Mouse (Mus musculus) embryonic facial prominence, embryonic 14.5 days (tissue): ENCODE data around the gene Psg19. TPM values are rescaled to one million over a fixed set of nuclear protein-coding genes. Genes with fewer than 3 reads are reported as not detected.
A peak's percentile ranks its signal among the peaks of the same experiment; 100 is the strongest.
"Not testable (repeated sequence)": the region's sequence is repeated elsewhere in the genome, so short reads cannot be mapped to it uniquely, and the experiment has no call there.

Source experiments
- ATAC-seq: fragments of 200-750 bp; cut with Nextera tagmentation; 2 replicates; pipeline ENCODE4 v1.8.0; 2017; ENCODE audit warnings: low read depth, moderate number of reproducible peaks, moderate TSS enrichment
- DNase-seq: peaks from one replicate; pipeline ENCODE4 v3.0.0-alpha.2; 2015; ENCODE audit warnings: low spot score
- H3K27ac ChIP-seq: fragments of 300-500 bp; sonication (generic); replicated peaks from 2 replicates; pipeline ENCODE4 v1.5.1; 2014; ENCODE audit warnings: low read depth, mild to moderate bottlenecking, low read length, moderate library complexity
- H3K27me3 ChIP-seq: fragments of 300-500 bp; sonication (generic); replicated peaks from 2 replicates; pipeline ENCODE4 v1.6.1; 2014; ENCODE audit warnings: low read length; ENCODE audit not compliant: control insufficient read depth, insufficient read depth
- H3K36me3 ChIP-seq: fragments of 300-500 bp; sonication (generic); 2 replicates; pipeline ENCODE4 v1.6.1; 2014; ENCODE audit warnings: low read length, mixed read lengths; ENCODE audit not compliant: control insufficient read depth, insufficient read depth
- H3K4me1 ChIP-seq: fragments of 300-500 bp; sonication (generic); 2 replicates; pipeline ENCODE4 v1.6.1; 2014; ENCODE audit warnings: antibody characterized with exemption, low read length; ENCODE audit not compliant: control insufficient read depth, insufficient read depth
- H3K4me2 ChIP-seq: fragments of 300-500 bp; sonication (generic); 2 replicates; pipeline ENCODE4 v1.6.1; 2014; ENCODE audit warnings: low read depth, mild to moderate bottlenecking, low read length, moderate library complexity, mixed read lengths
- H3K4me3 ChIP-seq: fragments of 300-500 bp; sonication (generic); 2 replicates; pipeline ENCODE4 v1.5.1; 2014; ENCODE audit warnings: low read depth, mild to moderate bottlenecking, low read length
- H3K9ac ChIP-seq: fragments of 300-500 bp; sonication (generic); 2 replicates; pipeline ENCODE4 v1.6.1; 2014; ENCODE audit warnings: low read depth, mild to moderate bottlenecking, low read length, moderate library complexity, mixed read lengths
- H3K9me3 ChIP-seq: fragments of 300-500 bp; sonication (generic); 2 replicates; pipeline ENCODE4 v1.6.1; 2016; ENCODE audit warnings: low read length; ENCODE audit not compliant: control insufficient read depth
- WGBS: fragments of 180-500 bp; shearing (Covaris S2); extraction: QIAGEN DNeasy Blood & Tissue Kit; methylation state at CpG from one replicate; pipeline ENCODE4 v1.1.7; 2014; 5-methylcytosine and 5-hydroxymethylcytosine counted together
- polyA plus RNA-seq: library from polyadenylated mRNA; unstranded; fragments of >200 nt; fragmentation: Nextera tagmentation; extraction: Ambion mirVana; gene quantifications from 2 replicates; pipeline ENCODE4 v1.2.1, GENCODE M21; 2014

Psg19 gene
- polyA plus RNA-seq, 1 experiment from 2014 or later = not detected

DNA sequence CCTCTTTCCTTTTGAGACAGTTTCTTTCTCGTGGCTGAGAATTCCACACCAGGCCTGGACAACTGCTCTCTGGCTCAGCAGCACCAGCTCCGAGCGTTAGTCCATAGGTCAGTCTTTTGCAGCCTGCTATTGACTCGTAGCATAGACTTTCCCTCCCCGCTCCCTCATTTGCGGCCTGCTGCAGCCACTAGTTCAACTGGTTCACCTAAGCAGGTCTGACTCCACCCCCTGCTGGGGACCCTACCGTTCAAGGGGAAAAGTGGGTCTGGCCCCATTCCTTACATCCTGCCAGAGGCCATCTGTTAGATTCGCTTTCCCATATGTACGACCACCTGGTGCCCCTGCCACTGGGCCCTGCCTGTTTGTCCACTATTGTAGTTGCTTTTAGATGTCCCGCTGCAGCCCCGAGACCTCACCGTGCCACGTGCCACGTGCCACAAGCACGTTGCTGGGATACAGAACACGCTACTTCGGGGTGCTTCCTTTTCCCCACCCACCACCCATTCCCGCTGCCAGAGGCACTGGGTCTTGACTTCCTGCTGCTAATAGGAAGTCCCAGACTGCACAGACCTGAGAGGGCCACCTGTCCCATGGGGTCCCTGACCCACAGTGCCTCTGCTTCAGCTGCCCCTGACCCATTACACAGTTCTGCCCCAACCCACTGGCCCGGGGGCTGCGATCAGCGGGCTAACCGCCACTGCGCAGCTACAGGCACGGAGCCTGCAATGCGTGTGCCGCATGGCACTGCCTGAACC lies 29.6 kb upstream of the Psg19 start:
- Histone ChIP-seq H3K4me2 (no peak overlapping the region), H3K4me1 (no peaks in the 10 kb centered on the region), H3K27me3 (no peaks in the 10 kb centered on the region), H3K9ac (no peak overlapping the region), H3K9me3 (no peaks in the 10 kb centered on the region), H3K4me3 (no peak overlapping the region), H3K36me3 (no peaks in the 10 kb centered on the region), H3K27ac (no peak overlapping the region)
- ATAC-seq (no peak), DNase-seq (no peak)
- 67% methylated on average over 26 of the region's 26 CpGs for WGBS

DNA sequence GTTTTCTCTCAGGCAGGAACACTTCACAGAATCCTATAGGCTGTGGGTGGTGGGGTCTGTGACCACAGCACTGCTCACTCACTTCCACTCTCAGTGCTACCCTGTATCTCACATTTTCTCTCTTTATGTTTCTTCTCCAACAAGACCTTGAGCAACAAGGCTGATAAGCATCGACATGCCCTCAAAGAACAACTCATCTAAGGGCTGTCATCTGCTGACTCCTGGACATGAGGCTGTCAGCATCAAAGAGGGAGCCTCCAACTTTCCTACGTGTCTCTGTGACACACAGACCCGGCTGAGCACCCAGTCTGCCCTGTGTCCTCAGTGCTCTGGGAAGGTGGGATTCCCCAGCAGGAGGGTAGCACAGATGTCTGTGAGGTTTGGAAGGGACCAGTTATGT lies 23.2 kb upstream of the Psg19 start, which contains the start of gene Psg17:
Gene Psg17, minus strand, starts transcription at position 101 of the 400 bp plus-strand sequence.
- no peak within 1 kb of the TSS for H3K4me2 ChIP-seq
- no peaks in the 10 kb centered on the region for H3K27me3 ChIP-seq
- no peaks in the 10 kb centered on the region for H3K4me1 ChIP-seq
- WGBS = 54% methylated on average over 3 of the region's 3 CpGs
- H3K9me3 ChIP-seq = no peaks in the 10 kb centered on the region
- H3K9ac ChIP-seq = no peak within 1 kb of the TSS
- no peak for ATAC-seq
- H3K4me3 ChIP-seq = no peak within 1 kb of the TSS
- no peak within 1 kb of the TSS for H3K27ac ChIP-seq
- H3K36me3 ChIP-seq = no peaks in the 10 kb centered on the region
- no peak for DNase-seq

DNA sequence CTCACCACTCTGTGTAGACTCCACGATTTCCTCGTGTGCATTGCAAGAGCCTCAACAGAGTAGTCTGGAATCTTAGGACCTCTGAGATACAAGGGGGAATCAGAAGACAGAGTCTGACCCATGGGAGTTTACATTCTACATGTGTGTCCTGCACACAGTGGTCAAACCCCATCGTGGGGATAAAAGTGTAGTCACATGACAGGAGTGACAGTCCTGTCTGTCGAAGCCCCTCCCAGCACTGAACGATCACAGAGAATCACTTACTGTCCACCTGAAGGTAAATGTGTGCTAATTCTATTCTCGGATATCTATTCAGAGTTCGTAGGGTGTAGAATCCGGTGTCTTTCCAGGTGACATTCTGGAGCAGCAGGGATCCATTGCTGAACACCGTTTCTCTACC lies 20.0 kb upstream of the Psg19 start:
- no peaks in the 10 kb centered on the region for H3K27me3 ChIP-seq
- WGBS = 81% methylated on average over 9 of the region's 9 CpGs
- no peaks in the 10 kb centered on the region for H3K9me3 ChIP-seq
- ATAC-seq (no peak), DNase-seq (no peak)
- no peak overlapping the region for H3K4me2 ChIP-seq
- no peaks in the 10 kb centered on the region for H3K36me3 ChIP-seq
- H3K27ac ChIP-seq = no peak overlapping the region
- H3K4me1 ChIP-seq = no peaks in the 10 kb centered on the region
- no peak overlapping the region for H3K4me3 ChIP-seq
- no peak overlapping the region for H3K9ac ChIP-seq

DNA sequence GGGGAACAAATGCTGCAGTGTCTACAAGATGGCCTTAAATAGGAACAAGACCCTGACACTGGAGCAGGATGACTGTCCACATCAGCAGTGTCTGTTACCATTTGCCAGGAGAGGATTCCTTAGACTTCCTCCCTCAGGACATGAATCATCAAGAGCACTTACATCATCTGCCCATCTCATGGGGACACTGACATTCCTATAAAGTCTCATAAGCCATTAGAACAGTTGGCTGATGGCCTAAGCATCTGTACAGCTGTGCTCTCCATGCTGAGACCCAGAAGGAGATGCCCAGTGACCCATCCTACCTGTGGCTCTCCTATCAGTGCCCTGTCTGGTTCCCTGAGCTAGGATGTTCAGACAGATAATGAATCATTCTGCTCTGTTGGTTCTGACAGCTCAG lies 5.2 kb upstream of the Psg19 start:
- Histone ChIP-seq H3K36me3 (no peaks in the 10 kb centered on the region), H3K4me2 (no peak overlapping the region), H3K4me1 (no peaks in the 10 kb centered on the region), H3K4me3 (no peak overlapping the region), H3K27ac (no peak overlapping the region), H3K9ac (no peak overlapping the region), H3K27me3 (no peaks in the 10 kb centered on the region), H3K9me3 (no peaks in the 10 kb centered on the region)
- ATAC-seq (no peak), DNase-seq (no peak)

DNA sequence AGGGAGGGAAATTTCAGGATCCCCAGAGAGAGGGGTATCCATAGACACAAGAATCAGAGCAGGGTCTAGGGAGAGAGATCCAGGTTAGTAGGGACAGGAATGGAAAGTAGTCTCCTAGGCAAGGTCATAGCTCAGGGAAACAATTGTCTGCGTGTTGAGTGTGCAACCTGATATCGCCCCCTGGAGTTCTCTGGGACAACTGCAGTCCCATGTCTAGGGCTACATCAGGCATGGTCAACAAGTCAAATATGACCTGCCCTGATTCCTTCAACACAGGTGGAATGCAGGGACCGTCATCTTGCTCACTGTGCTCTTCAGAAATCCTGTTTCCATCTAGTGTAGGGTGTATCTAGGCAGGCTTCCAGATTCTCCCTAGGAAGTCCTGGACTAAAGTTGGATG lies 809 bp upstream of the Psg19 start:
- Histone ChIP-seq H3K4me3 (no peak overlapping the region), H3K36me3 (no peaks in the 10 kb centered on the region), H3K4me2 (no peak overlapping the region), H3K9me3 (no peaks in the 10 kb centered on the region), H3K27me3 (no peaks in the 10 kb centered on the region), H3K27ac (no peak overlapping the region), H3K4me1 (no peaks in the 10 kb centered on the region), H3K9ac (no peak overlapping the region)
- DNase-seq (no peak), ATAC-seq (no peak)
- WGBS = 41% methylated on average over 3 of the region's 3 CpGs

DNA sequence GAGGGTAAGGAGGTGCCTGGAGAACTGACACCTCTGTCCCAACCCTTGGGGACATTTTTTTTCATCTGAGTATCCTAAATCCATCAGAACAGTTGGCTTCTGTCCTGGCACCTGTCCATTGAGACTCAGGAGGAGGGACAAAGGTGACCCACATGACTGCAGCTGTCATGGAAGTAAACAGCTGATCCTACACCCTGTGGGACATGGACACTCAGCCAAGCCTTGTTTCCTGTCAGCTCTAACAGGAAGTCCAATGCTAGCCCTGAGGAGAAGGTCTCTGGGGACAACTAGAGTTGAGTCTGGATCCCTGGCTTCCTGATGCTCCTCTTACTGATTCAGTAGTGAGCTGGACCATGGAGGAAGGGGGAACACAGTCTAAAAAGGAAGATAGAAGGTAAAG lies 7.6 kb downstream of the Psg19 start:
- H3K27me3 ChIP-seq, ATAC-seq, H3K4me3 ChIP-seq, H3K9ac ChIP-seq, H3K4me1 ChIP-seq, H3K9me3 ChIP-seq, H3K36me3 ChIP-seq, DNase-seq, H3K27ac ChIP-seq, H3K4me2 ChIP-seq: not testable (repeated sequence)

DNA sequence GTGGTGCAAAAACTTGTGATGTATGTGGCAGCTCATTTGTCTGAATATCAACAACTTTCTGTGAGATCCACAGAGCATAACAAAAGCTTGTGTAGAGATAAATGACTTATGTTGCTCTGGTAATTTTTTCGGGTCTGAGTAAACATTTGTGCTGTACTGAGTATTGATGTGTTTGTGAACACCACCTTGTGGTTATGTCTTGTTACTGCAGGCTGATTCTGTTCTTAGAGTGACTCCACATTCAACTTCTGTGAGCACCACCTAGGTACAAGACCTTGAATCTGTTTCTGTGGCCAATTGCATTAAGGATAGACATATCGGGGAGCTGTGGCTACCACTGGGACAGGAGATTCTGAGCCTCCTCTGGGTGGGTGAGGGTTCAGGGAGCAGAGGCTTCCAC lies 17.0 kb downstream of the Psg19 start:
- not testable (repeated sequence) for H3K4me3 ChIP-seq, H3K4me2 ChIP-seq, ATAC-seq, DNase-seq, H3K9ac ChIP-seq, H3K27ac ChIP-seq, H3K9me3 ChIP-seq, H3K36me3 ChIP-seq, H3K27me3 ChIP-seq, H3K4me1 ChIP-seq
- 61% methylated on average over 2 of the region's 2 CpGs for WGBS

DNA sequence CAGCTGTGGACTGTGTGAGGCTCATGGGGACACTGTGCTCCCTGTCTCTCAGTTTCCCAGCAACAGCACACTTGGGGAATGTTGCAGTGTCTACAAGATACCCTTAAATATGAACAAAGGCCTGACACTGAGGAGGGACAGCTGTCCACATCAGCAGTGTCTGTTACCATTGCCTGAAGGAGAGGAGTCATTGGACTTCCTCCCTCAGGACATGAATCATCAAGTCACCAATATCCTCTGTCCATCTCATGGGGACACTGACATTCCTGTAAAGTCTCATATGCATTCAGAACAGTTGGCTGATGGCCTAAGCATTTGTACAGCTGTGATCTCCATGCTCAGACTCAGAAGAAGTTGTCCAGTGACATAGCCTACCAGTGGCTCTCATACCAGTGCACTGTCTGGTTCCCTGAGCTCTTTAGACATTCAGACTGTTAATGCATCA lies 19.0 kb downstream of the Psg19 start:
- Histone ChIP-seq H3K9ac (no peak overlapping the region), H3K27me3 (no peaks in the 10 kb centered on the region), H3K4me1 (no peaks in the 10 kb centered on the region), H3K4me3 (no peak overlapping the region), H3K4me2 (no peak overlapping the region), H3K9me3 (no peaks in the 10 kb centered on the region), H3K27ac (no peak overlapping the region), H3K36me3 (no peaks in the 10 kb centered on the region)
- DNase-seq (no peak), ATAC-seq (no peak)

DNA sequence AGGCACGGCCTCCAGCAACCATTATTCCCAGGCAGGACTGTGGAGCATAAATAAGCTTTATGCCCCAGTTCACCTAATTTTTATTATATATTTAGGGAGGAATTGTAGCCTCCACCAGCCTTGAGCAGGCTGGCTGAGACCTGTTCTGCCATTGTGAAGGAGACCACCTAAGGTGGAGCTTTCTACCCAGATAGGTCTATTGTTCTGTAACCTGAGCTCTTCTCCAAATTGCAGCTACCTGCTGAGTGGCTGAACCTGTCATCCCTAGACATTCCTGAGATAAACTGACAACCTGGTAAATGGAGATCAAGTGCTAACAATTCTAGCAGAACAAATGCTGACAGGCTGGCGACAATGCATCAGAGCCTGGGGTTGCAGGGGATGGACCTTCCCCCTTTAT lies 35.4 kb downstream of the Psg19 start:
- not testable (repeated sequence) for H3K27me3 ChIP-seq, H3K4me2 ChIP-seq, H3K27ac ChIP-seq, H3K36me3 ChIP-seq, H3K9ac ChIP-seq, H3K4me1 ChIP-seq, DNase-seq, H3K9me3 ChIP-seq, H3K4me3 ChIP-seq
- no CpG with 5 or more reads among the region's 2 CpGs for WGBS
- ATAC-seq = peak; percentile 91
